Mouse (Mus musculus) CH12.LX (cell line): ENCODE results near the gene Fibcd1.

ENCODE experiments used
- CHD2 ChIP-seq: IDR thresholded peaks from 2 replicates; pipeline ENCODE4 v1.6.1; 2011; ENCODE audit warnings: low read length, improper control_type of control experiment
- CTCF ChIP-seq, 2 experiments: IDR thresholded peaks in 1 of 2; conservative IDR thresholded peaks in 1 of 2; 2 replicates each; pipeline ENCODE4 v1.5.1; 2011 to 2012; ENCODE audit warnings: low read depth in 2 of 2, low read length in 2 of 2, improper control_type of control experiment in 1 of 2, inconsistent platforms in 1 of 2, mild to moderate bottlenecking in 1 of 2, moderate library complexity in 1 of 2
- E2F4 ChIP-seq: IDR thresholded peaks from 2 replicates; pipeline ENCODE4 v1.6.1; 2011; ENCODE audit warnings: low read depth, low read length, improper control_type of control experiment; ENCODE audit not compliant: insufficient replicate concordance
- EP300 ChIP-seq: IDR thresholded peaks from 2 replicates; pipeline ENCODE4 v1.6.1; 2011; ENCODE audit warnings: low read length, improper control_type of control experiment
- JUND ChIP-seq: conservative IDR thresholded peaks from 2 replicates; pipeline ENCODE4 v1.6.1; 2011; ENCODE audit warnings: low read depth, low read length, improper control_type of control experiment
- MAZ ChIP-seq: IDR thresholded peaks from 2 replicates; pipeline ENCODE4 v1.6.1; 2012; ENCODE audit warnings: low read depth, mild to moderate bottlenecking, inconsistent platforms, low read length, improper control_type of control experiment, moderate library complexity
- POLR2A ChIP-seq: IDR thresholded peaks from 2 replicates; pipeline ENCODE4 v1.6.1; 2011; ENCODE audit warnings: low read depth, mild to moderate bottlenecking, improper control_type of control experiment, low read length
- POLR2AphosphoS2 ChIP-seq: IDR thresholded peaks from 2 replicates; pipeline ENCODE4 v1.6.1; 2011; ENCODE audit warnings: low read depth, low read length, improper control_type of control experiment
- RAD21 ChIP-seq: IDR thresholded peaks from 2 replicates; pipeline ENCODE4 v1.6.1; 2011; ENCODE audit warnings: low read depth, mild to moderate bottlenecking, low read length, improper control_type of control experiment, moderate library complexity
- USF1 ChIP-seq: IDR thresholded peaks from 2 replicates; pipeline ENCODE4 v1.6.1; 2014; ENCODE audit warnings: low read depth, mild to moderate bottlenecking, inconsistent platforms, low read length, improper control_type of control experiment

DNA sequence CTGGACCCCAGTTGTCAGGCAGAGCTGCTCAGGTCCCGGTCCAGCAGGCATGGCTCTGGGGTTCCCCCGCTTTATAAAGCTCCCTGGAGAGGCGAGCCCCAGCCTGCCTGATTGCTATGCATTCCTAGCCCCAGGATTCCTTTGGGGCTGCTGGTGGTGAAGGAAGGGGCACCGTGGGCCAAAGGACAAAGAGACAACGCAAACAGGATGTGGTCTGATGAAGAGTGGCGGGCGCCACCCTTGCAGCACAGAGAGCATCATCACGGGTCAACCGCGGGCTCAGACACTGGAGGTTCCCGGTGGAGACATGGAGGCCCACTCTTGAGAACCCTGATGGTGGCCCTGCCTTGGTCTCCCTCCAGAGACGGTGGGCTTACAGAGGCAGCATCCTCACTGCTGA, 35.4 kb downstream of the Fibcd1 start, which contains the start of gene Qrfp:
- TF ChIP-seq CTCF (conservative IDR thresholded peaks at IDR 0.05 in 1 of 2, IDR thresholded peaks at IDR 0.05 in 1 of 2; ENCODE audit: low read depth in 2 of 2, low read length in 2 of 2) (no peak), RAD21 (no peak), POLR2A (no peak), EP300 (no peak), CHD2 (no peak), MAZ (no peak), JUND (no peak), USF1 (no peak), POLR2AphosphoS2 (no peak), E2F4 (no peak)
